Mouse (Mus musculus) embryonic facial prominence, embryonic 12.5 days (tissue): Measurements from ENCODE around the gene Scgb2b18. TPM values are rescaled to one million over a fixed set of nuclear protein-coding genes. Genes with fewer than 3 reads are reported as not detected.
"Not testable (repeated sequence)": the region's sequence is repeated elsewhere in the genome, so short reads cannot be mapped to it uniquely, and the experiment has no call there.

Source experiments
- ATAC-seq: fragments of 200-750 bp; cut with Nextera tagmentation; 2 replicates; pipeline ENCODE4 v1.8.0; 2017; ENCODE audit not compliant: insufficient number of reproducible peaks, insufficient read depth, low FRiP score, low TSS enrichment
- H3K27ac ChIP-seq: fragments of 300-500 bp; sonication (generic); 2 replicates; pipeline ENCODE4 v1.5.1; 2016; ENCODE audit warnings: mild to moderate bottlenecking
- H3K27me3 ChIP-seq: fragments of 300-500 bp; sonication (generic); 2 replicates; pipeline ENCODE4 v1.6.1; 2016; ENCODE audit warnings: mild to moderate bottlenecking, moderate library complexity
- H3K36me3 ChIP-seq: fragments of 300-500 bp; sonication (generic); 2 replicates; pipeline ENCODE4 v1.6.1; 2016; ENCODE audit warnings: mild to moderate bottlenecking
- H3K4me1 ChIP-seq: fragments of 300-500 bp; sonication (generic); 2 replicates; pipeline ENCODE4 v1.6.1; 2016
- H3K4me2 ChIP-seq: fragments of 300-500 bp; sonication (generic); replicated peaks from 2 replicates; pipeline ENCODE4 v1.6.1; 2016; ENCODE audit warnings: mild to moderate bottlenecking, moderate library complexity
- H3K4me3 ChIP-seq: fragments of 300-500 bp; sonication (generic); 2 replicates; pipeline ENCODE4 v1.5.1; 2016; ENCODE audit warnings: mild to moderate bottlenecking
- H3K9ac ChIP-seq: fragments of 300-500 bp; sonication (generic); 2 replicates; pipeline ENCODE4 v1.6.1; 2016; ENCODE audit warnings: mild to moderate bottlenecking, moderate library complexity
- H3K9me3 ChIP-seq: fragments of 300-500 bp; sonication (generic); 2 replicates; pipeline ENCODE4 v1.6.1; 2016; ENCODE audit warnings: mild to moderate bottlenecking, moderate library complexity
- WGBS: fragments of 180-500 bp; shearing (Covaris S2); methylation state at CpG from one replicate; pipeline ENCODE4 v1.1.7; 2016; 5-methylcytosine and 5-hydroxymethylcytosine counted together
- polyA plus RNA-seq: library from polyadenylated mRNA; unstranded; fragments of >200 nt; fragmentation: Nextera tagmentation; extraction: Ambion mirVana; gene quantifications from 2 replicates; pipeline ENCODE4 v1.2.1, GENCODE M21; 2016

Gene Scgb2b18
- polyA plus RNA-seq, result not detected in 2 replicates

- H3K4me1 ChIP-seq, H3K27me3 ChIP-seq, H3K36me3 ChIP-seq, ATAC-seq, H3K9me3 ChIP-seq, H3K4me3 ChIP-seq, H3K27ac ChIP-seq, H3K4me2 ChIP-seq, H3K9ac ChIP-seq: not testable (repeated sequence)
- 85% methylated on average over 2 of the region's 2 CpGs for WGBS
These were observed at the start of gene Scgb2b18 for GRCm38 (mm10) chr7:33173764-33174163. Gene Scgb2b18 (minus strand): TSS chr7:33173864.

- H3K4me1 ChIP-seq, ATAC-seq, H3K4me2 ChIP-seq, H3K27me3 ChIP-seq, H3K27ac ChIP-seq, H3K9me3 ChIP-seq, H3K36me3 ChIP-seq, H3K9ac ChIP-seq, H3K4me3 ChIP-seq: not testable (repeated sequence)
- WGBS, result no CpG with 5 or more reads among the region's 2 CpGs
These were observed 11.6 kb upstream of the Scgb2b18 start, which contains the start of gene Scgb1b18 for GRCm38 (mm10) chr7:33185268-33185667. Gene Scgb1b18 (plus strand): TSS chr7:33185568.

Other genes with a start within 250 kb of the Scgb2b18 start
- gene Scgb2b17, start 117.3 kb downstream of the Scgb2b18 start, polyA plus RNA-seq, result not detected in 2 replicates
- not detected in 2 replicates for gene Scgb1b17, start 110.4 kb downstream of the Scgb2b18 start, polyA plus RNA-seq
- not detected in 2 replicates for gene Scgb1b18, start 11.7 kb upstream of the Scgb2b18 start, polyA plus RNA-seq
- gene Scgb2b19, start 106.5 kb upstream of the Scgb2b18 start, polyA plus RNA-seq, result not detected in 2 replicates
- not detected in 2 replicates for gene Scgb1b19, start 113.4 kb upstream of the Scgb2b18 start, polyA plus RNA-seq
- not detected in 2 replicates for gene Scgb2b20, start 192.5 kb upstream of the Scgb2b18 start, polyA plus RNA-seq
- not detected in 2 replicates for gene Scgb1b20, start 199.4 kb upstream of the Scgb2b18 start, polyA plus RNA-seq